Mouse (Mus musculus) cerebellum, adult 2 months (tissue): ENCODE results near the gene BC049715.
A peak's percentile ranks its signal among the peaks of the same experiment; 100 is the strongest.

ENCODE experiments used
- CTCF ChIP-seq: fragments of 200-500 bp; IDR thresholded peaks from 2 replicates; pipeline ENCODE4 v1.5.1; 2011; ENCODE audit warnings: low read depth, mild to moderate bottlenecking, control low read depth, low read length, moderate library complexity, borderline replicate concordance; ENCODE audit not compliant: insufficient read depth
- POLR2A ChIP-seq: fragments of 200-500 bp; IDR thresholded peaks from 2 replicates; pipeline ENCODE4 v1.6.1; 2011; ENCODE audit warnings: low read length, control low read depth, borderline replicate concordance; ENCODE audit not compliant: insufficient read depth

DNA sequence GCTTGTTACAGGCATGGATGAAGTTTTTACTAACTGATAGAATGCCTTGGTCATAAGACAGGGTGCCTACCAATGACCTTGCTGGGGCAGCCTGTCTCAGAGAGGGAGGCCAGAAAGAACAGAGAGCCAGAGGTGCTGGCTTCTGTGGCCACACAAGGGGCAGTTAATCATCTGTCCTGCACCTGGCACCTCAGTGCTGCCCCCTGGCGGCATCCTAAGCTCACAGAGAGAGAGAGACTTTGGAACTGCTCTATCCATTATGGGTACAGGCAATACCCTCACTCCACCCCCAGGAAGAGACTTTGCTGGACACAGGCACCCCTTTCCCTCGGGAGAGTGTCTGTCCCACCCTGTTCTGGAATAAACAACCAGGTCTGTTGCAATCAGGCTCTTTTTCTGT lies 20.4 kb downstream of the BC049715 start:
- TF ChIP-seq CTCF (peak; percentile 34), POLR2A (no peak)
